Mouse (Mus musculus): ENCODE results near the gene Sdr39u1. TPM values are rescaled to one million over a fixed set of nuclear protein-coding genes. Genes with fewer than 3 reads are reported as not detected.
A peak's percentile ranks its signal among the peaks of the same experiment; 100 is the strongest.

The Sdr39u1 gene
- 105 and 109 TPM in 2 replicates for polyA plus RNA-seq (2015; fragmentation: Nextera tagmentation; extraction: Ambion mirVana)

DNA sequence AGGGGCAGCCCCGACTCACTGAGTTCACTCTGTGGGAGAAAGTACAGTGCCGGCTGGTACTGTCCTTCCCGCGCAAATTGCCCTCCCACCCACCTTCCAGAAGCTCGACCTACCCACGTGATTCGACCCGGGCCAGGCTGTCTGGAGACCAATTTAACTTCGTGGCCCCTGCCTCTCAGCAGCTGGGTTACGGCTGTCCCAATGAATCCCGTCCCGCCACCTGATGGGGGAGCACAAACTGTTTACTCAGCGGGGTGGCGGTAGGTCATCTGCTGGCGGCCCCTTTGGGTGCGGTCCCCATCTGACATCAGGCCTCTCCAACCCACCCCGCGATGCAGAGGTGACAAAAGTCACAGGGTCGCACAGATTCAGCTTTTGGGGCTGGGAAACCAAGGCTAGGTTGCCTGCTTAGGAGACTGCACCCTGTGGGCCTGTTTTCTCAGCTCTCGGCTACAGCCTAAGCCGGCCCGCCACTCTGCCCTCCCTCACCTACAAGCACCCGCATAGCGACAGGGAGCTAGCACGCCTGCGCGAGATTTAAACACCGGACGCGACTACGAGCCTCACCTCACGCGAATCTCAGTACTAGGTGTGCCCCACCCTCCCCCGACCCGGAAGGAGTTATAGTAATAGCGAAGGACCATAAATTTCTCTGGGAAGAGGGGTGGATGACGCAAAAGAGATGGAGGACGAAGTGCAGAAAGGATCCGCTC is at the start of gene Sdr39u1:
TSS of gene Sdr39u1 (minus strand) at position 593 of the 713 bp plus-strand sequence.
- peaks cover 20% of the 10 kb centered on the region for H3K4me1 ChIP-seq (replicated peaks)
- ATAC-seq (ENCODE audit: low read depth) = peak; percentile 95
- H3K27ac ChIP-seq (replicated peaks) = peak within 1 kb of the TSS; percentile 84
- H3K4me3 ChIP-seq = peak within 1 kb of the TSS; percentile 57
- H3K9me3 ChIP-seq = no peaks in the 10 kb centered on the region
- H3K9ac ChIP-seq = peak within 1 kb of the TSS; percentile 86
- H3K27me3 ChIP-seq = no peaks in the 10 kb centered on the region
- WGBS = 2% methylated on average over 39 of the region's 39 CpGs
- H3K36me3 ChIP-seq = peaks cover 31% of the 10 kb centered on the region
- peak within 1 kb of the TSS; percentile 92 for H3K4me2 ChIP-seq

DNA sequence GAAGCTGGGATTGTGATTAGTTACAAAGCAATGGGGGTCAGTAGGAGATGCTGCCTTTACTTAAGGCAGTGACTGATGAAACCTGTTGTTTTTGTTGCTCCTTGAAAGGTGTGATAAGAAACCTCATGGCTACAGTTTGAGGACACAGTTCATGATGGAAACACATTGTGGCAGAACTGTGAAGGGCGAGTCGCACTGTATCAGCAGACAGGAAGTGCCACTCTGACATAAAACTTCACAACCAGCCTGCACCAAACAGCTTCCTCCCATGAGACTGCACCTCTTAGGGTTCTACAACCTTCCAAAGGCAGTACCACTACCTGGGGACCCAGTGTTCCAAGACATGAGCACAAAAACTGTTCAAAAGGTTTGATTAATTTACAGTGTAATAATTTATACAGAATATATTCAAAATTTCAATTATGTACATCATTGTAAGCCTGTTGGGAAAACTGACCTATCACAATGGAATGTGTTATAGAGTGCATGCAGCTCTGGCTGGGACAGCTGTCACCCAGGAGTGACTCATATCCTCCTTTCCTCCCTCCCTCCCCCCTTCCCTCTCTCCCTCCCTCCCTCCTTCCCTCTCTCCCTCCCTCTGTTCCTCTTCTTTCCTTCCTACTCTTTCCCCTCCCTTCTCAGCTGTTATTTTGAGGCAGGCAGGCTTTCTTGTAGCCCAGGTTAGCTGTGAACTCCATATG is 46.3 kb upstream of the Sdr39u1 start:
- Histone ChIP-seq H3K27ac (replicated peaks) (no peak overlapping the region), H3K9me3 (no peaks in the 10 kb centered on the region), H3K4me2 (no peak overlapping the region), H3K4me3 (no peak overlapping the region), H3K27me3 (no peaks in the 10 kb centered on the region), H3K4me1 (replicated peaks) (no peaks in the 10 kb centered on the region), H3K36me3 (no peaks in the 10 kb centered on the region), H3K9ac (no peak overlapping the region)
- ATAC-seq (ENCODE audit: low read depth) = no peak
- WGBS = 79% methylated on average over 2 of the region's 2 CpGs

DNA sequence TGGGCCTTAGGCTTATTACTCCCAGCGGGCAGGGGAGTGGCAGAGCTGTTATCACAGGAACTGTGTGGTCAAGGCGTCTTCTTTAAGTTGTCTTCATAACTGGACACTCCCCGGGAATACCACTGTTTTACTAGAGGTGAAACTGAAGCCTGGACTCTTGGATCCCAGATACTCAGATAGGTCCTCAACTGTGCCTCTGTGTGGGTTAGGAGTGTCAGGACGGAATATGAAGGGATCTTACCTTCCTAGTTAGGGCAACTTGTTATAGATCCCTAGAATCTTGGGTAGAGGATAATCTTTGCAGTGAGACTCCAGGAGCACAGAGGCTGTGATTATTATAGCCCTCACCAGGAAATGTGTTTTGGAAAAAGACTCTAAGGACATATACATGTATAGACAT is 44.5 kb upstream of the Sdr39u1 start, which contains the start of gene Cma1:
TSS of gene Cma1 (minus strand) at position 101 of the 400 bp plus-strand sequence.
- no peak within 1 kb of the TSS for H3K4me3 ChIP-seq
- 84% methylated on average over 4 of the region's 4 CpGs for whole genome bisulfite sequencing

DNA sequence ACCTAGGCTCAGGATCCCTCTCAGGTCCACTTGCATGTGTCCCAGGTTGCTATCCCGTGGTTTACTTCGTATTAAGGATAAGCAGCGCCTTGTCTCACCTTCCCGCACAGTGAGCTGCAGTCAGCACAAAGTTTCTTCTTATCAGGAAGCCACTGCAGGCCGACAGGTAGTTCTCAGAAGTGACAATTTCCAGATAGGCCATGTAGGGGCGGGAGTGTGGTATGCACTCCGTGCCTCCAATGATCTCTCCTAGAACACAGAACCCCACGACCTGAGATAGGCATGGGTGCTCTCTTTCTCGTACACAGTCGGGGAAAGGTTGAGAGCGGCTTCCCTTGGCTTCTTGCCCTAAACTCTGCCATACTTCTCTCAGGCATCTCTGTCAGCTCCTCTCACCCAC is 43.5 kb upstream of the Sdr39u1 start:
- H3K36me3 ChIP-seq = no peaks in the 10 kb centered on the region
- no peak overlapping the region for H3K27ac ChIP-seq (replicated peaks)
- 88% methylated on average over 11 of the region's 11 CpGs for WGBS
- H3K4me2 ChIP-seq = no peak overlapping the region
- ATAC-seq (ENCODE audit: low read depth) = no peak
- H3K27me3 ChIP-seq = no peaks in the 10 kb centered on the region
- no peaks in the 10 kb centered on the region for H3K9me3 ChIP-seq
- no peaks in the 10 kb centered on the region for H3K4me1 ChIP-seq (replicated peaks)
- H3K4me3 ChIP-seq = no peak overlapping the region
- H3K9ac ChIP-seq = no peak overlapping the region

More for the DNA sequence above, 44.5 kb upstream of the Sdr39u1 start, which contains the start of gene Cma1:
- no peaks in the 10 kb centered on the region for H3K9me3 ChIP-seq
- no peak within 1 kb of the TSS for H3K4me2 ChIP-seq
- ATAC-seq (ENCODE audit: low read depth) = no peak
- H3K9ac ChIP-seq = no peak within 1 kb of the TSS
- H3K27ac ChIP-seq (replicated peaks) = no peak within 1 kb of the TSS
- H3K27me3 ChIP-seq = no peaks in the 10 kb centered on the region
- no peaks in the 10 kb centered on the region for H3K36me3 ChIP-seq
- no peaks in the 10 kb centered on the region for H3K4me1 ChIP-seq (replicated peaks)

DNA sequence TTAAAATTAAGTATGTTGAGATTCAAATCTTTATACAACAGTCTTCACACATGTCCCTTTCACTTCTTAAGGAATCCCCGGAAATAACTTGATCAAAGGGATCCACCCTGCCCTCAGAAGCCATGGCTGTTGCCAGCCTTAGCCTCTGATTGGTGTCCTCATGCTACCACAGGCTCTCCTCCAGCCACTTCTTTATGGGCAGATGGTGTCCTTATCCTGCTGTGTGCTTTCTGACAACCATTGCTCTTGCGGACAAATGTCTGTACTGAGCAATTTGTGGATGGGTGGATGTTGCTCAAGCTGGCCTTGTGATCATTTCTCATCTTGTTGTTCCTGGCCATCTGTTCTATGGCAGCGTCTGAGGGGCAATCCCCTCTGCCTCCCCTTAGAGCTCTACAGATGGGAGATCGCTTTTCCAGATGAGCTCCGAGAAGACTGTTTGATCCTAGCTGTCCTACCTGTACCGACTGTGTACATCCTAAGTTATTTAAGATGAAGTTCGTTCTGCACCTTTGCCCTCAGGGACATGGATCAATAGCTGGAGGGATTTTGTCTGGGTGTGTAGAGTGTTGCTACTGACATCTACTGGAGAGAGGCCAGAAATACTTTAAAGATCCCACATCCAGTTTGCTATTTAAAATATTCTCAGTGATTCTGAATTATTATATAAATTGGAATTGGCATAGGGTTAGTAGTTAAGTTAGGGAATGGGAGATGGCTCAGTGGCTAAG is 40.1 kb upstream of the Sdr39u1 start:
- no peak overlapping the region for H3K4me3 ChIP-seq
- H3K36me3 ChIP-seq = no peaks in the 10 kb centered on the region
- no peaks in the 10 kb centered on the region for H3K9me3 ChIP-seq
- H3K27ac ChIP-seq (replicated peaks) = no peak overlapping the region
- H3K9ac ChIP-seq = no peak overlapping the region
- 47% methylated on average over 7 of the region's 7 CpGs for WGBS
- no peaks in the 10 kb centered on the region for H3K27me3 ChIP-seq
- no peak overlapping the region for H3K4me2 ChIP-seq
- ATAC-seq (ENCODE audit: low read depth) = no peak
- no peaks in the 10 kb centered on the region for H3K4me1 ChIP-seq (replicated peaks)

DNA sequence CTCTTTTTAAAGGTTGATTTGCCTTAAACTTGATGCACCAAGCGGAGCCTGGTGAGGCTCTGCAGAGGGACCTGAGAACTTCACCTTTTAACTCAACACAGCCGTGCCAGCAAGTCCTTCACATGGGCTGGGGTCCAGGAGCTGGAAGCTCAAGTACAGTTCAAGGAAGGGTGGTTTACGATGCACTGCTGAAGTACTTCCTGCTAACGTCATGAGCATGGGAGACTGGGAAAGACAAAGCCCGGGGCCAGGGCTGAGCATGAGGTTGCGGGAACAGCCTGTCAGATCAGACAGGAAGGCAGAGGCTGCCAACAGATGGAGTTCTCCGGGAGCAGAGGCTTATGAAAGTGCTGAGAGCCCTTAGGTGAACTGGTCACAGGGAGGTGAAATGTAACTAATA is 33.5 kb upstream of the Sdr39u1 start:
- no peaks in the 10 kb centered on the region for H3K27me3 ChIP-seq
- no peak overlapping the region for H3K27ac ChIP-seq (replicated peaks)
- no peaks in the 10 kb centered on the region for H3K36me3 ChIP-seq
- no peak overlapping the region for H3K4me3 ChIP-seq
- 0 out of 2 replicates have a peak, but pooled peaks cover 4% of the 10 kb centered on the region for H3K9me3 ChIP-seq
- no peaks in the 10 kb centered on the region for H3K4me1 ChIP-seq (replicated peaks)
- no peak for ATAC-seq (ENCODE audit: low read depth)
- no peak overlapping the region for H3K9ac ChIP-seq
- no peak overlapping the region for H3K4me2 ChIP-seq
- 56% methylated on average over 7 of the region's 7 CpGs for WGBS

DNA sequence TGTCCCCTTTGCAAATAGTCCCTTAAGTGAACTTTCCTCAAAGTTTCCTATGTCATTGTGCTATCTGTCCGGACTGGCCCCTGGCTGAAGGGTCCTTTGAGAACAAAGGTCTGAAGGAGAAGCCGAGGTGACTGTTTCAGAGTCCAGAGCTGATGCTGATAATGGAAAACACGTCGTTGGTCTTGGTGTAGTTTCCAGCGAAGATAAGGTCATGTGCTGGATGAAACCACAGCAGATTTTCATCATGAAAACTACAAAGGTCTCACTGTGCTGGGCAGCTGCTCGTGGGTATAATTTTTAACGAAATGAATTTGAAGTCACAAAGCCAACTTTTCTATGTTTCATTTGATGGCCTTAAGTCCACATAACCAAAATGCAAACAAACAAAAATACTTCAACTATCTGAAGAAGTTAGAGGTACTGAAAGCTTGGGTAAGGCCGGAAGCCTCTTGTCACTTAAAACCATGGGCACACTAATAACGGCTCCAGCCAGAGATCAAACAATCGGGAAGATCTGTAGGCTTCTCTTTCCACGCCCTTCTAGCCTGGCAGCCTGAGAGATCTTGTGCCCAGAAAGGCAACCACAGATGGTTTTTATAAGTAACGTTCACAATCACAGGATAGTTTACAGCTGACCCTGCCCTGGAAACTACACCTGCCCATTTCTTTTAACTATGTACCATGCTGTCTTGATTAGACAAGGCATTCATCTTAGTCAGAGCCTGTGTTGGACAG is 29.3 kb upstream of the Sdr39u1 start:
- no peak for ATAC-seq (ENCODE audit: low read depth)
- H3K36me3 ChIP-seq = no peaks in the 10 kb centered on the region
- 0 out of 2 replicates have a peak, but pooled peaks cover 4% of the 10 kb centered on the region for H3K9me3 ChIP-seq
- no peak overlapping the region for H3K27ac ChIP-seq (replicated peaks)
- H3K4me2 ChIP-seq = no peak overlapping the region
- no peaks in the 10 kb centered on the region for H3K4me1 ChIP-seq (replicated peaks)
- H3K9ac ChIP-seq = no peak overlapping the region
- no peak overlapping the region for H3K4me3 ChIP-seq
- no peaks in the 10 kb centered on the region for H3K27me3 ChIP-seq
- WGBS = 83% methylated on average over 12 of the region's 12 CpGs

DNA sequence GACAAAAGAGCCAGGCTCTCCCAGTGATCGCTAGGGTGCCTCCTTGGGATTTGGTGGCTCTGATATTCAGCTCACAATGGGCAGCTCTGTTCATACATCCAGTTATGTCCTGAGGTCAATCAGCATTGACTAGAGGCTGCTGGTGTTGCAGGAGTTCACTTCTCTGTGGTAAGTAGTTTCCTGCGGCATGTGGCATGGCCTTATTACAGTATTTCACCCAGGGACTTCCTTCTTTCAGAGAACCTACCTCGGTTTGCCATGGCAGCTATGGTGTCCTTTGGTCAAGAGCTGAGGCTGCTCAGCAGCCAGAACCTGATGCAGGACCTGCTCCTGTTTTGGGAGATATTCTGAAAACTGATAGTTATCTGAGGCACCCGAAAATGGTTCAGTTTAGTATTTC is 26.8 kb upstream of the Sdr39u1 start:
- no peaks in the 10 kb centered on the region for H3K27me3 ChIP-seq
- no peak overlapping the region for H3K9ac ChIP-seq
- no peak for ATAC-seq (ENCODE audit: low read depth)
- no peaks in the 10 kb centered on the region for H3K4me1 ChIP-seq (replicated peaks)
- H3K36me3 ChIP-seq = no peaks in the 10 kb centered on the region
- H3K4me2 ChIP-seq = no peak overlapping the region
- H3K9me3 ChIP-seq = 0 out of 2 replicates have a peak, but pooled peaks cover 4% of the 10 kb centered on the region
- WGBS = 84% methylated on average over 4 of the region's 4 CpGs
- no peak overlapping the region for H3K4me3 ChIP-seq
- H3K27ac ChIP-seq (replicated peaks) = no peak overlapping the region

DNA sequence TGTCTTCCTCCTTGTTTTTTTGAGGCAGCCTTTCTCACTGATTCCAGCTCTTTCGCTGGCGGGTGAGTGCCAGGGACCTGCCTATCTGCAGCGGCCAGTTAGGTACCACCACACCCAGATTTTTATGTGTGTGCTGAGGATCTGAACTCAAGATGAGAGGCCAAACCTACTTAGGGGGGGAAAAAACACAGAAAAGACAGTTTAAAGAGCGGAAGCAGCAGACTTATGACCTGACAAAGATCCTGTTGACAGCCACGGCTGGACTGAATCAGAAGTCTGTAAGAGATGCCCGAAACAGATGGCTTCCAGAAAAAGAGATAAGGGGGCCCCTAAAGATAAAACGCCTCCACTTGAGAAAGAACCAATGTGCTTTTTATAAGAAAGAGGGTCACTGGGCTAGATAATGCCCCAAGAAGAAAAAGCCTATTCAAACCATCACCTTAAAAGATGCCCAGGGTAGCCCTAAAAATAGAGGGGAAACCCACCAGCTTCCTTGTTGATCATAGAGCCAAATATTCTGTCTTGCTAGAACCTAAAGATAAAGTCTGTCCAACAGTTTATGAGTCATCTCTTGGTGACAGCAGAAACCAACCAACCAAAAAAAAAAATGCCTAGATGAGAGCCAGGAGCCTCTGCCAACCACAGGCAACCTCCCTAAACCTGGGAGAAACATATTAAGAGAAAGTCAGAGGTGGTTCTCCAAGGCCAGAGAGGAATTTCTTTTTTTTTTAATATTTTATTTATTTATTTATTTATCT is 22.6 kb upstream of the Sdr39u1 start:
- Histone ChIP-seq H3K36me3 (no peaks in the 10 kb centered on the region), H3K9ac (no peak overlapping the region), H3K4me3 (no peak overlapping the region), H3K4me1 (replicated peaks) (peaks cover 4% of the 10 kb centered on the region; the same call in 1 of the 2 replicates), H3K27ac (replicated peaks) (no peak overlapping the region), H3K9me3 (no peaks in the 10 kb centered on the region), H3K4me2 (no peak overlapping the region), H3K27me3 (no peaks in the 10 kb centered on the region)
- 74% methylated on average over 7 of the region's 7 CpGs for WGBS
- no peak for ATAC-seq (ENCODE audit: low read depth)

DNA sequence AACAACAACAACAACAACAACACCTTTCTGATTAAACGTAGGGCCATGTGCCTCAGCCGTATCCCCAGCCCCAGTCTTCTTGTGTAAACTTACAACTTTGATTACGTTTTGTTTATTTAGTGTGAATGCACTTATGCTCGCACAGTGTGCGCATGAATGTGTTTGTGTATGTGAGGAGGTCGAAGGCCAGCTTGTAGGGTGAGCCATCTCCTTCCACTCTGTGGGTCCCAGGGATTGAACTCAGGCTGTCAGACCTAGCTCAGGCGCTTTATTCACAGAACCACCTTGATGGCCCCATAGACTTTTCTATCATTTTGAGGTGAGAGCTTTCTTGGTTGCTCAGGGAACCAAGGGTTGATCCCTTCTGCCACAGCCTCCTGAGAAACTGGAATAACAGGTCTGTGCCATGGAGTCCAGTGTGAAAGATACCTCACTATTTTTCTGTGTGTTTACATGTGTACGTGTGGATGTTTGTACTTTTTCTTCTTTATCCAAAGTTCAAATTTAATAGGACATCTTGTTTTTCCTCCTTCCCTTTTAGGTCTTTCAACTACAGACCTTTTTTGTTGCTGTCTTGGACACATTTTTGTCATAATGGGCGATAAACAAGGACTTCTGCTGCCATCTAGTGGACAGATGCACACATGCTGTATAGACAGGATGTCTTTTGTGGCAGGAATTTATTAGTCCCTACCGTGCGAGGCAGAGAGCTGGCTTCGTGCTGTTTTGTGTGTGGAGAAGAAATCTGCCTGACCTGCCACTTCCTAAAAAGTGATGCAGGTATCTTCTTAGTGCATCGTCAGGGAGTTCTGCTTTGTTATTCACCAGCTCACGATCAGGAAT is 18.4 kb upstream of the Sdr39u1 start:
- Histone ChIP-seq H3K4me1 (replicated peaks) (peaks cover 4% of the 10 kb centered on the region; the same call in 1 of the 2 replicates), H3K27ac (replicated peaks) (no peak overlapping the region), H3K4me2 (peak overlapping the region; percentile 41), H3K36me3 (no peaks in the 10 kb centered on the region), H3K27me3 (no peaks in the 10 kb centered on the region), H3K9me3 (no peaks in the 10 kb centered on the region), H3K9ac (peak overlapping the region; percentile 45), H3K4me3 (no peak overlapping the region)
- ATAC-seq (ENCODE audit: low read depth) = peak; percentile 87
- 45% methylated on average over 14 of the region's 14 CpGs for WGBS
